In genomic region chr13:104863127-104863979, GRCm38 (mm10) we compare ENCODE assay signal across 8 mouse cellular contexts. TPM values are rescaled to one million over a fixed set of nuclear protein-coding genes. Genes with fewer than 3 reads are reported as not detected.
DNase-seq lines count a peak whose midpoint lies in the region; ATAC-seq and TF ChIP-seq lines count a peak whose summit lies in the region.

TSS of gene Shisal2b (minus strand) at chr13:104863893.

- H3K36me3 ChIP-seq in spleen, adult 2 months (ENCODE audit: control insufficient read depth, insufficient read depth, low read length) = no peaks in the 10 kb centered on the region
- H3K36me3 ChIP-seq in forebrain, embryonic 16.5 days (ENCODE audit: control insufficient read depth, insufficient read depth) = no peaks in the 10 kb centered on the region
- no peaks in the 10 kb centered on the region for H3K36me3 ChIP-seq in intestine, embryonic 16.5 days (ENCODE audit: control insufficient read depth, insufficient read depth, low read length)

- peak within 1 kb of the TSS; percentile 52 for H3K4me3 ChIP-seq in spleen, adult 2 months (ENCODE audit: extremely low read depth, insufficient read depth, insufficient read length)
- peak within 1 kb of the TSS; percentile 55 for H3K4me3 ChIP-seq in forebrain, embryonic 16.5 days (replicated peaks; ENCODE audit: low read length)
- peak within 1 kb of the TSS; percentile 58 for H3K4me3 ChIP-seq in intestine, embryonic 16.5 days (ENCODE audit: low read length)

- no peaks in the 10 kb centered on the region; the same call in 1 of the 2 replicates for H3K4me1 ChIP-seq in spleen, adult 2 months (ENCODE audit: control insufficient read depth, insufficient read depth, insufficient read length)
- H3K4me1 ChIP-seq in forebrain, embryonic 16.5 days (replicated peaks; ENCODE audit: control insufficient read depth, insufficient read depth, low read length) = peaks cover 8% of the 10 kb centered on the region; the same call in 1 of the 2 replicates
- H3K4me1 ChIP-seq in intestine, embryonic 16.5 days (ENCODE audit: control insufficient read depth, insufficient read depth, low read length) = no peaks in the 10 kb centered on the region

- TF ChIP-seq POLR2A in spleen, adult 2 months (IDR thresholded peaks at IDR 0.05; ENCODE audit: low read depth, low read length) = no peak

- H3K9ac ChIP-seq in forebrain, embryonic 16.5 days (replicated peaks; ENCODE audit: low read depth, low read length) = peak within 1 kb of the TSS; percentile 78
- peak within 1 kb of the TSS; percentile 69 for H3K9ac ChIP-seq in intestine, embryonic 16.5 days (ENCODE audit: low read depth, low read length)

- H3K4me2 ChIP-seq in forebrain, embryonic 16.5 days (ENCODE audit: low read length) = peak within 1 kb of the TSS; percentile 99
- peak within 1 kb of the TSS; percentile 99 for H3K4me2 ChIP-seq in intestine, embryonic 16.5 days (ENCODE audit: low read depth, low read length)

- peak; percentile 89 for ATAC-seq in forebrain, embryonic 16.5 days
- ATAC-seq in intestine, embryonic 16.5 days = peak; percentile 98

- no peak for DNase-seq in spleen, adult 2 months (ENCODE audit: low read depth in 1 of 2, low spot score in 2 of 2)
- no peak for DNase-seq in spleen, adult 12 weeks (ENCODE audit: low spot score)
- DNase-seq in cerebellum, adult 9-10 months = peak; percentile 9
- peak; percentile 2 for DNase-seq in lung, postnatal 14 days
- DNase-seq in retina, postnatal 1 day = peak; percentile 60
- no peak for DNase-seq in adipocyte (ENCODE audit: low spot score)

- H3K27me3 ChIP-seq in spleen, adult 2 months (ENCODE audit: control insufficient read depth, insufficient read depth, low read length) = no peaks in the 10 kb centered on the region
- H3K27me3 ChIP-seq in forebrain, embryonic 16.5 days (replicated peaks; ENCODE audit: control insufficient read depth, insufficient read depth, low read length) = no peaks in the 10 kb centered on the region
- peaks cover 2% of the 10 kb centered on the region; the same call in 1 of the 2 replicates for H3K27me3 ChIP-seq in intestine, embryonic 16.5 days (replicated peaks; ENCODE audit: control insufficient read depth, insufficient read depth, low read length)

- H3K9me3 ChIP-seq in forebrain, embryonic 16.5 days (ENCODE audit: control insufficient read depth, low read length) = no peaks in the 10 kb centered on the region
- H3K9me3 ChIP-seq in intestine, embryonic 16.5 days (ENCODE audit: control insufficient read depth, low read length) = no peaks in the 10 kb centered on the region

- TF ChIP-seq CTCF in spleen, adult 2 months (IDR thresholded peaks at IDR 0.05; ENCODE audit: extremely low read depth, insufficient read depth, insufficient read length, insufficient replicate concordance) = no peak

- no peak within 1 kb of the TSS for H3K27ac ChIP-seq in spleen, adult 2 months (ENCODE audit: insufficient read depth, low read length)
- H3K27ac ChIP-seq in forebrain, embryonic 16.5 days (ENCODE audit: low read length) = no peak within 1 kb of the TSS
- H3K27ac ChIP-seq in intestine, embryonic 16.5 days (ENCODE audit: low read length) = no peak within 1 kb of the TSS

- 5% methylated on average over 38 of the region's 38 CpGs for WGBS in spleen, adult 2 months
- 4% methylated on average over 38 of the region's 38 CpGs for WGBS in forebrain, embryonic 16.5 days
- 4% methylated on average over 38 of the region's 38 CpGs for WGBS in intestine, embryonic 16.5 days

RNA-seq across cellular contexts. Expression of gene Shisal2b, which starts in this region (rescaled TPM):
- not detected in 2 replicates for polyA plus RNA-seq in spleen, adult 2 months (2012; rRNA removed)
- 0.48 and 0.56 TPM in 2 replicates for polyA plus RNA-seq in forebrain, embryonic 16.5 days (2015; fragmentation: Nextera tagmentation; extraction: Ambion mirVana)
- polyA plus RNA-seq in intestine, embryonic 16.5 days (2015; fragmentation: Nextera tagmentation; extraction: Ambion mirVana) = 0.13 and 0.17 TPM in 2 replicates

Comparison
In these comparisons a context has a peak if more than half of its experiments do, and no peak if none do; other contexts are left out.
1. Peak in ATAC-seq, H3K4me3 ChIP-seq, H3K9ac ChIP-seq and H3K4me2 ChIP-seq in forebrain, embryonic 16.5 days; RNA of the gene not detected or under 1 TPM.
2. Peak in ATAC-seq, H3K4me3 ChIP-seq, H3K9ac ChIP-seq and H3K4me2 ChIP-seq in intestine, embryonic 16.5 days; RNA of the gene not detected or under 1 TPM.
3. DNase-seq: peak in cerebellum, adult 9-10 months (single experiment), lung, postnatal 14 days (single experiment) and retina, postnatal 1 day (single experiment); none in spleen, adult 2 months (0 of 2), spleen, adult 12 weeks (single experiment) and adipocyte (single experiment).
4. Peak in every context shown above with its lines, with median percentiles within 50 percentile points of each other: H3K4me3 ChIP-seq.